Mouse (Mus musculus): Measurements from ENCODE around the gene Cxcl9. TPM values are rescaled to one million over a fixed set of nuclear protein-coding genes. Genes with fewer than 3 reads are reported as not detected.

Cxcl9 gene
- polyA plus RNA-seq, 1 experiment from 2014 or later = not detected

Other genes with a start within 250 kb of the Cxcl9 start
- 323 and 349 TPM in 2 replicates for gene G3bp2, start 244.4 kb downstream of the Cxcl9 start, polyA plus RNA-seq (2015; fragmentation: Nextera tagmentation; extraction: Ambion mirVana)
- gene Uso1, start 190.1 kb downstream of the Cxcl9 start, polyA plus RNA-seq (2015; fragmentation: Nextera tagmentation; extraction: Ambion mirVana) = 42.1 and 45.8 TPM in 2 replicates
- not detected in 2 replicates for gene U90926, start 112.7 kb downstream of the Cxcl9 start, polyA plus RNA-seq (2015; fragmentation: Nextera tagmentation; extraction: Ambion mirVana)
- 0.09 and 0.22 TPM in 2 replicates for gene Ppef2, start 71.8 kb downstream of the Cxcl9 start, polyA plus RNA-seq (2015; fragmentation: Nextera tagmentation; extraction: Ambion mirVana)
- gene Naaa, start 49.9 kb downstream of the Cxcl9 start, polyA plus RNA-seq (2015; fragmentation: Nextera tagmentation; extraction: Ambion mirVana) = 7.6 and 11.5 TPM in 2 replicates
- 31.1 and 32.3 TPM in 2 replicates for gene Sdad1, start 17.6 kb downstream of the Cxcl9 start, polyA plus RNA-seq (2015; fragmentation: Nextera tagmentation; extraction: Ambion mirVana)
- gene Art3, start 3.7 kb upstream of the Cxcl9 start, polyA plus RNA-seq (2015; fragmentation: Nextera tagmentation; extraction: Ambion mirVana) = 3.5 and 4.0 TPM in 2 replicates
- gene Cxcl10, start 20.8 kb upstream of the Cxcl9 start, polyA plus RNA-seq (2015; fragmentation: Nextera tagmentation; extraction: Ambion mirVana) = 0.20 TPM in 1 of 2 replicates, not detected in the other
- 55.7 and 60.0 TPM in 2 replicates for gene Nup54, start 107.1 kb upstream of the Cxcl9 start, polyA plus RNA-seq (2015; fragmentation: Nextera tagmentation; extraction: Ambion mirVana)
- gene Scarb2, start 178.8 kb upstream of the Cxcl9 start, polyA plus RNA-seq (2015; fragmentation: Nextera tagmentation; extraction: Ambion mirVana) = 23.4 and 24.6 TPM in 2 replicates
- 0.42 and 0.69 TPM in 2 replicates for gene Fam47e, start 227.0 kb upstream of the Cxcl9 start, polyA plus RNA-seq (2015; fragmentation: Nextera tagmentation; extraction: Ambion mirVana)

All from forebrain, embryonic 15.5 days (tissue).